Mouse (Mus musculus) CH12.LX (cell line): ENCODE results near the gene Cep135.

Experiments
- CTCF ChIP-seq, 2 experiments: IDR thresholded peaks in 1 of 2; conservative IDR thresholded peaks in 1 of 2; 2 replicates each; pipeline ENCODE4 v1.5.1; 2011 to 2012; ENCODE audit warnings: low read depth in 2 of 2, low read length in 2 of 2, improper control_type of control experiment in 1 of 2, inconsistent platforms in 1 of 2, mild to moderate bottlenecking in 1 of 2, moderate library complexity in 1 of 2
- E2F4 ChIP-seq: IDR thresholded peaks from 2 replicates; pipeline ENCODE4 v1.6.1; 2011; ENCODE audit warnings: low read depth, low read length, improper control_type of control experiment; ENCODE audit not compliant: insufficient replicate concordance
- ELF1 ChIP-seq: IDR thresholded peaks from 2 replicates; pipeline ENCODE4 v1.6.1; 2014; ENCODE audit warnings: low read depth, mild to moderate bottlenecking, inconsistent platforms, low read length, improper control_type of control experiment
- EP300 ChIP-seq: IDR thresholded peaks from 2 replicates; pipeline ENCODE4 v1.6.1; 2011; ENCODE audit warnings: low read length, improper control_type of control experiment
- MAX ChIP-seq: IDR thresholded peaks from 2 replicates; pipeline ENCODE4 v1.6.1; 2011; ENCODE audit warnings: low read length, improper control_type of control experiment
- POLR2A ChIP-seq: IDR thresholded peaks from 2 replicates; pipeline ENCODE4 v1.6.1; 2011; ENCODE audit warnings: low read depth, mild to moderate bottlenecking, improper control_type of control experiment, low read length
- TCF12 ChIP-seq: IDR thresholded peaks from 2 replicates; pipeline ENCODE4 v1.6.1; 2014; ENCODE audit warnings: low read depth, mild to moderate bottlenecking, inconsistent platforms, low read length, improper control_type of control experiment
- UBTF ChIP-seq: IDR thresholded peaks from 2 replicates; pipeline ENCODE4 v1.6.1; 2012; ENCODE audit warnings: low read depth, mild to moderate bottlenecking, inconsistent platforms, low read length, improper control_type of control experiment, moderate library complexity
- ZNF384 ChIP-seq: IDR thresholded peaks from 2 replicates; pipeline ENCODE4 v1.6.1; 2012; ENCODE audit warnings: low read depth, low read length, improper control_type of control experiment, inconsistent platforms

DNA sequence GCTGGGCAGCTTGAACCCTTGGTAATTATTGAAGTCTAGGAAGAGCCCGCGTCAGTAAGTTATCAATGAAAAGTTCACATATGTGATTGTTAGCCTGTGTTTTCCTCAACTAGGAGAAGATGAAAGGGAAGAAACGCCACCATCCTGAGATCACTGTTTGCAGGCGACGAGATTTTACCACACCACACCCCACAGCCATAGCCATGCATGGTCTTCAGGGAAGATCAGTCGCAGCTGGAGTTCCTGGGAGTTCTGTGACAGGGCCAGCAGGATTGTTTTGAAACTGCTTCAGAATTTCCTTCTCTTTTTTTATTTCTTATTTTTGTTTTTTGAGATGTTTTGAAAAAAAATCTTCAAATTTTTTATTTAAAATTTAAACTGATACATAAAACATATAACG is 76.4 kb downstream of the Cep135 start:
- TF ChIP-seq E2F4 (no peak), CTCF (conservative IDR thresholded peaks at IDR 0.05 in 1 of 2, IDR thresholded peaks at IDR 0.05 in 1 of 2; ENCODE audit: low read depth in 2 of 2, low read length in 2 of 2) (no peak), POLR2A (no peak), EP300 (no peak), ELF1 (no peak), UBTF (no peak), ZNF384 (no peak), TCF12 (no peak), MAX (no peak)
